Mouse (Mus musculus) kidney, adult 9 months (tissue): ENCODE data around the gene Sirt4.
A peak's percentile ranks its signal among the peaks of the same experiment; 100 is the strongest.

Experiments
- DNase-seq: peaks from one replicate; pipeline ENCODE4 v3.0.0; 2022

Sirt4 gene

DNA sequence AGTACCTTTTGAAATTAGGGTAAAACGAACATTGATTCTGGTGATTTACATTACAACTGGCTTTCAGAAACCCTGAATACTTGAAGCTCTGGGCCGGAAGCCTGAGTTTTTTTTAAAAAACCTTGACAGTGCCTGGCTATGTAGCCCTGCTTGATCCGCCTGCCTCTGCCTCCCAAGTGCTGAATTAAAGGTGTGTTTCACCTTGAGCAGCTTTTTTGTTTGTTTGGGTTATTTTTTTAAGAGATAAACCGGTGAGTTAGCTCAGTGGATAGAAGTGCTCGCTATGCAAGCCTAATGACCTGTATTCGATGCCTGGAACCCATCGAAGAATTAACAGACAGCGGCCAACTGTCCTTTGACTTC is 6.1 kb upstream of the Sirt4 start:
- no peak for DNase-seq

GRCm38 (mm10) chr5:115489699-115490637 is 5.4 kb upstream of the Sirt4 start:
- DNase-seq = peak; percentile 93

DNA sequence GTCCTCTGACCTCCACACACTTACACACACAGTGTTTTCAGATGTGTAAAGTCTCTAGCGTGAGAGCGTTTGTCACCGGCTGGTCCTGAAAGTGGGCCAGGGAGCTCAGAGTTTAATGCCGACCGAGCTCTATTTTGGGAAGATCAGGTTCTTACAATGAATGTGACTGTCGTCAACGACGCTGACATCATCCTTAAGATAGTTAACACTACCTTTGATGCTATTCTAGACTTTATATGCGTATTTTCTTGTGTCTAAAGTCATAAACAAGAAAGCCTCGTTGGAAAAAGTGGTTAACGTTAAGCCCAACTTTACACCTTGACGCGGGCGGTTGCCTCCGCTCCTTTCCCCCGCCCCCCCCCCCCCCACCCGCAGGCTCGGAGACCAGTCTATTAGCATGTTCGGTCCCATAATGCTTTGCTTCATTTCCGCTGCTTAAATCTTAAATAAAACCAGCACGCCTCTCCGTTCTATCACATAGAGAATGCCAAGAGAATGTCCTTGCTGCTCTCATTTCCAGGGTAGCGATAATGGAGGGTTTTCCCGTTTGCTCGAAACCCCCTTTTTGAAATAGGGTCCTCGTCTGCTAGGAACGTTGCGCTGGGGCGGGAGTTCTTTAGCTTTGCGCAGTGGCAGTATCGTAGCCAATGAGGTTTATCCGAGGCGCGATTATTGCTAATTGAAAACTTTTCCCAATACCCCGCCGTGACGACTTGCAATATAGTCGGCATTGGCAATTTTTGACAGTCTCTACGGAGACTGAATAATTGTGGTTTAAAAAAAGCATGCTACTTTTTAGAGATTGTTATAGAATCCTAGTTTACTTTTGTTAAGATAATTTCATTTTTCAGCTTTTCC is 4.5 kb upstream of the Sirt4 start:
- peak; percentile 86 for DNase-seq

- peak; percentile 18 for DNase-seq
Measured at GRCm38 (mm10) chr5:115487942-115488580, 3.5 kb upstream of the Sirt4 start.

GRCm38 (mm10) chr5:115487353-115487752 is 2.8 kb upstream of the Sirt4 start:
- peak; percentile 12 for DNase-seq

DNA sequence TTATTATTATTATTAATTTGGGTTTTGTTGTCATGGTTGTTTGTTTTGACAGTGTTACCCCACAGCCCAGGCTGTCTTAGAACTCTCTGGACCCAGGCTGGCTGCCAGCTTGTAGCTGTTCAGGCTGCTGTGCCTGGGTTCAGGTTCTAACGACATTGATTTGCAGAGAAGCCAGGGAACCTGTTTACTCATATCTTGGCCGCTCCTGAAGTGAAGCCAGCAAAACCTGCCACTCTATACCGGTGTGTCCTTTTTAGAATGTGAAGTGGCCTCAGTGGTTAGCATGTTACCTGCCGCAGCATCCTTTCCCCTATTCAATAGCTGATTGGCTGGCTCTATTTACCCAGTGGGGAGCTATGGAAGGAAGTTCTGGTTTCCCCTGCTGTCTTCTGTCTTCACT is 2.2 kb upstream of the Sirt4 start:
- no peak for DNase-seq

- peak; percentile 69 for DNase-seq
Measured at GRCm38 (mm10) chr5:115485489-115486205, 1.1 kb upstream of the Sirt4 start.

- DNase-seq = no peak
Measured at GRCm38 (mm10) chr5:115484996-115485395, 471 bp upstream of the Sirt4 start.

- no peak for DNase-seq
Measured at GRCm38 (mm10) chr5:115483385-115483784, 1.1 kb downstream of the Sirt4 start.

GRCm38 (mm10) chr5:115482390-115483265 is 1.9 kb downstream of the Sirt4 start:
- no peak for DNase-seq

GRCm38 (mm10) chr5:115480101-115480500 is 4.4 kb downstream of the Sirt4 start:
- DNase-seq = no peak

DNA sequence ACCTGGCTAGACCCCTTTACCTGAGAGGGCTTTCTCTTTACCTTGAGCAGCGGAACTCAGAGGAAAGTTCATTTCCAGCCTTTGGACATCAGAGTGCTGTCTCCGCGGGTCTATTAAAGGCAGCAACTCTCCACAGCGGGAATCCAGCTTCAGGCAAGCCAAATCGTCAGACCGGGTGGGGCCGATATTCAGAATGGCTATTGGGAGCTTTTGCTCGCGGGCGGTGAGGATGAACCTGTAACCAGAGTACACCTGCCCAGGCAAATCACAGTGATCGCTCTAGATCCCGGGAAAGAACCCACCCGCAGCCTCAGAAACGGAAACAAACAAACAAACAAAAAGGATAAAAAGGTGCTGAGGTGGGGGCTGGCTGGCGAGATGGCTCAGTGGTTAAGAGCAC is 5.0 kb downstream of the Sirt4 start:
- no peak for DNase-seq

DNA sequence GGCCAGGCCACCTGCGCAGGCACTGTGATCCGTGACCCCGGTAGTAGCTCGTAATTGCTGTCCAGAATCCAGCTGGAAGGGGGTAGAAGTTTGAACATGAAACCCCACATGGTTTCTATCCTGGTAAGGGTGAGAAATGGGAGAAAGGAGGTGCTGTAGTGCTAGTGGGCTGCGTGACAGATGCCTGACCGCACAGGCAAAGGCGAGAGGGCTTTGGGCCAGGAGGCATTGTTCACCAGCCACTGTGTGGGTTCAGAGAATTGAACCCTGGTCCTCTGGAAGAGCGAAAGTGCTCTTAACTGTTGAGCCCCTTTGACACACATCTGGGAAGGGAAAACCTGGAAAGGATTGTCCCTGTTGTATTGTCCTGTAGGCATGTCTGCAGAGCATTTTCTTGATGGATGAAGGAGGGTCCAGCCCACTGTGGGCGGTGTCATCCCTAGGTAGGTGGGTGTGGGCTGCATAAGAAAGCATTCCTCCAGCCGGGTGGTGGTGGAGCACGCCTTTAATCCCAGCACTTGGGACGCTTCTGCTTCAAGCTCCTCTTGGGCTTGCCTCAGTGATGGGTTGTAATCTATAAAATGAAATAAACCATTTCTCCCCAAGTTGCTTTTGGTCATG is 8.3 kb downstream of the Sirt4 start:
- DNase-seq = no peak

DNA sequence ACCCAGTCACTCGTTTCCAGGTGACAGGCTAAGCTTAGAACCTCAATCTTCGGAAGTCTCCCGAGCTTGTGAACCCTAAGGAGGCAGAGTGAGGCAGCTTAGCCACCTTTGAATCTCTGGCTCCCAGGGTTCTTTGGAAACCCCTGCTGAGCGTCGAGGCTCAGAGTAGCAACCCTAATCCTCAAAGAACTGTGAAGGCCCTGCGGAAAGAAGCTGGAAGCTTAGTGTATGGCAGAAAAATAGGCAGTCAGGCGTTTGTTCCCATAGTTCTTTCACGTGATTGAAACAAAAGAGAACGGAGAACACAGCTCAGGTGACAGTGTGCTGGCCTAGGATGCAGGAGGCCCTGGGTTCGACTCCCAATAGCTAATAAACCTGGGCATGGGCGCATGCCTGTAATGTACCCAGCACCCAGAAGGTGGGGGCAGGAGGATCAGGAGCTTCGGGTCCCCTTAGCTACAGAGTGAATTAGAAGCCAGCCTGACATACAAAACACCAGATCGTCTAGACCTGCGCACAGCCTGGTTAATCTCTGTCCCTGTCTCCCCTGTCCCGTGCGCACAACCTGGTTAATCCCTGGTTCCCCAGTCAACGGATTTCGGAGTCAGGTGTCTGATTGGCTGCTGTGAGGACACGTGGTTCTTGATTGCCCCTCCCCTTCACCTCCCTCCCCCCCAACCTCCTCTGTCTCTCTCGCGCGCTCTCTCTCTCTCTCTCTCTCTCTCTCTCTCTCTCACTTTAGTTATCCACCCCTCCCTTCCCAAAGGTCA is 9.0 kb downstream of the Sirt4 start:
- DNase-seq = peak; percentile 78

- no peak for DNase-seq
Measured at GRCm38 (mm10) chr5:115474174-115474828, 10.2 kb downstream of the Sirt4 start.

DNA sequence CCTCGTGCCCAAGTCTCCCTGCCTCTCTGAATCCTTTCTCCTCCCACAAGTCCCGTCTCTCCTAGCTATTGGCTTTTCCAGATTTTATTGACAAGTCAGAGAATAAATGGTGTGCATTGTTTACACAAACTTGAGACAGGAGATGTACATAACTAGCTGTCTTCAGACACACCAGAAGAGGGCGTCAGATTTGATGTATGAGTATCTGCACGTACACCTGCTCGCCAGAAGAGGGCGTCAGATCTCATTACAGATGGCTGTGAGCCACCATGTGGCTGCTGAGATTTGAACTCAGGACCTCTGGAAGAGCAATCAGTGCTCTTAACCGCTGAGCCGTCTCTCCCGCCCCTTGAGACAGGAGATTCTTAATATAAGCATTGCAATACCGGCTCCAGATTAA is 11.3 kb downstream of the Sirt4 start:
- DNase-seq = no peak

DNA sequence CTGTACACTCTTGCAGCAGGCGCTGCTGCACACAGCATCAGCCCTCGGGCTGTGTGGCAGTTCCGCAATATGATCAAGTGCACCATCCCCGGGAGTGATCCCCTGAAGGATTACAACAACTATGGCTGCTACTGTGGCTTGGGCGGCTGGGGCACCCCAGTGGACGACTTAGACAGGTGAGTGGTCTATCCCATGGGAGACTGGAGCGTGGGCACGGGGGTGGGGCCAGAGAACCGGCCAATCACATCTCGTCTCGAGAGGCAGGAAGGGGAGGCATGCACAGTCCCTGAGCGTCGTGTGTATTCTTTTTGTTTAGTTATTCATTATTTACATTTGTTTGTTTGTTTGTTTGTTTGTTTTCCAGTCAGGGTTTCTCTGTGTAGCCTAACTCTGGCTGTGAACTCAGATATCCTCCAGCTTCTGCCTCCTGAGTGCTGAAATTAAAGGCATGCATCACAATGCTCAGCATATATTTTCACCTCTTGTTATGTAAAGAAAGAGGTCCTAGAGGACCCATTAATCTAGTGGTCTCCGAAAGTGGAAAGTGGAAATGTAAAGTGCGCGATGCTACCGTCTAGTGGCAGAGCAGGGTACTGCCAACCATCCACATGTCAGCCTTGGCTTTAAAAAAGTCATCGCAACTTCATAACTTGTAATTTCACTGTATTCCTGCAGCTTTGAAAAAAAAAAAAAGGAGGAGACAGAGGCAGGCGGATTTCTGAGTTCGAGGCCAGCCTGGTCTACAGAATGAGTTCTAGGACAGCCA is 13.6 kb downstream of the Sirt4 start:
- DNase-seq = no peak

DNA sequence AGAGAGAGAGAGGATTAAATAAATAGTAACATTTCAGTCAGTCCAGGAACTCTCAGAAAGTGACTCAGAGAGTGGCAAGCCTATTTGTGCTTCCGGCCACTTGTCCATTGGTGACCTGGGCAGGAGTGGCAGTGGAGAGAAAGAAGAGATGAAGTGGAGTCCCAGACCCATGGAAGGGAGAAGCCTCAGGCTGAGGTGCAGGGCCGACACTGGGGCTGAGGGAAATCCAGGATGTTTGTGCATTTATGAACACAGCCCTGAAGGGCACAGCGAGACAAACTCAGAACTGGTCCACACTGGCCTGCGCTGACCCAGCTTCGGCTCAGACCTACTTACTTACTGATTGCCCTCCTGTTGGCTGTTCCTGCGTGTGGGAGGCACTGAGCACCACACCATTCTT is 14.7 kb downstream of the Sirt4 start:
- DNase-seq = no peak
